Mouse (Mus musculus) ZHBTc4 (cell line): ENCODE results near the gene Lim2.
"Not testable (repeated sequence)": the region's sequence is repeated elsewhere in the genome, so short reads cannot be mapped to it uniquely, and the experiment has no call there.

Experiments
- DNase-seq: peaks from one replicate; pipeline ENCODE4 v3.0.0-alpha.2; 2011; ENCODE audit warnings: low read depth, low spot score

The Lim2 gene

DNA sequence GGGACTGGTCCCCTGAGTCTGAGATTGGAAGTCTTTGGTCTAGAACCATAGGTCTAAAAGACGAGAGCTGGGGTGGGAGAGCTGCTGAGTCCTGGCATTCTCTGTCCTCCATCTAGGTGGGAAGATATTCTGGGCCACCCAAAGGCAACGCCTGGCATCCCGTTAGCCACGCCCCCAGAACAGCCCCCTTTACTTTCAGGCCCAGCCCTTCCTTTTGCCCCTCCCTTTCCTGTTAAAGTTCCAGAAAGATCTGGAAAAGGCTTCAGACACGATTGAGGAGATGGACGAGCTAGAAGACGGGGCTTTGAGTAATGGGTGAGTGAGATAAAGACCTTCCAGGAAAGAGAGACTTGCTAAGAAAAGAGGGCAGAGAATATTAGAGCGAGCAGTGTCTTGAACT, at the start of gene Lim2:
TSS of gene Lim2 (plus strand) at position 265 of the 400 bp plus-strand sequence.
- DNase-seq = peak; percentile 80

DNA sequence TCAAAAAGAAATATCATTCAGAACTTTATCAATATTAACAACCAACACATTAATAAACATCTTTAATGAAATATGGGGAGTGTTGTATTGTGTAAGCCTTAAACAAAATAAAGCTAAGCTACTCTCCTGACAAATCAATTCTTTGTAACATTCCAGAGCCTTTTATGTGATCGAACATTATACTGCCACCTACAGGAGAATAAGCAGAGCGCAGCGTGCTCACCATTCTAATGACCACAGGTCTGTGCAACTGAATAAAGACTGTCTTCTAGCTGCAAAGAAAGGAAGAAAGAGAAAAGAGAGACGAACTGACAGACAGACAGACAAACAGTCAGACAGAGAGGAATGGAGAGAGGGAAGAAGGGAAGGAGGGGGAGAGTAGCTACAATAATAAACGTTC, 49.2 kb upstream of the Lim2 start:
- peak; percentile 76 for DNase-seq

DNA sequence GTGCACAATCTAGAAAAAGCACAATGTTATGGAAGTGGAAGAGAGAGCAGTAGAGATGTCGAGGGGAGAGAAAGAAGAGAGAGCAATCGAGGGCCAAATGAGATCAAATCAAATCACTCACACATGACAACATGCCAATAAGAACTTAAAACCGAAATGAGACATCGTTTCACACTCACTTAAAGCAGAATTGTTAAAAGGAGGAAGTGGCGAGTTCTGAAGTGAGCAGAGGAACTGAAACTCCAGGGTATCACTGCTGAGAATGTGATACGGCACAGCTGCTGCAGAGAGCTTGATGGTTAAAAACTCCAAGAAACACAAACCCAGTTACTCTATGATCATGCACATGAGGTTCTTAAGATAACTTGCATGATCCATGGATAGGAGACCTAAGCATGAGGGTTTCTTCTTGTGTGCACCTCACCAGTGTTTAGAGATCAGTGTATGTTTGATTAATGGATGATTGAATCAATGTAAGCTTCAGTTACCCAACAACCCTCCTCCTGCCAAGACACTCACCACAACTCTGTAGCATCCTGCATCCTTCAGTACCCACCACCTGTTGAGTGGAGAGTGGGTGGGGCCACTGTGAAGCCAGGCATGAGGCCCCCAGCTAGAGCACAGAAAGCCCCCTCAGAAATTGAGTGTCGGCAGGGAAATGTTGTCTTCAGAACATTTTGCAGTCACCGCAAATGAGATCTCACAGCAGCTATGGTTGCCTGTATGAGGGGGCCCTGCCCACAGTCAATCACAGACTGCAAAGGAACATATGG, 34.9 kb upstream of the Lim2 start:
- DNase-seq = no peak

DNA sequence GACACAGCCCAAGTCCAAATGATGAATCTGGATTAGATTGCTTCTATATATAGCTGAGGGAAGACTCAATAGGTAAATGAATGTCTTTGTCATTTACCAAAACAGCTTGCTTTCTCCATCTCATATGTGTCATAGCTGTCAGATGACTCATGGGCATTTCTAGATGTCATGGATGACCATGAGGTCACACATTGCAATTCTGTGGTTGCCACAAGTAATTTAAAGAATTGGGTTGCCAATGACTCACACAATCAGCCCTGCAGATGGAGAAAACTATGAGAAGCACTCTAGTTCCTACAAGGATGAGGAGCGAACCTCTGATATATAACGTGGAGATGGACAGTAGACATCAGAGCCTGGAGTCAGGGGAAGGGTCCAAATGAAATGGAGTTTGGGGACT, 28.0 kb upstream of the Lim2 start:
- no peak for DNase-seq

DNA sequence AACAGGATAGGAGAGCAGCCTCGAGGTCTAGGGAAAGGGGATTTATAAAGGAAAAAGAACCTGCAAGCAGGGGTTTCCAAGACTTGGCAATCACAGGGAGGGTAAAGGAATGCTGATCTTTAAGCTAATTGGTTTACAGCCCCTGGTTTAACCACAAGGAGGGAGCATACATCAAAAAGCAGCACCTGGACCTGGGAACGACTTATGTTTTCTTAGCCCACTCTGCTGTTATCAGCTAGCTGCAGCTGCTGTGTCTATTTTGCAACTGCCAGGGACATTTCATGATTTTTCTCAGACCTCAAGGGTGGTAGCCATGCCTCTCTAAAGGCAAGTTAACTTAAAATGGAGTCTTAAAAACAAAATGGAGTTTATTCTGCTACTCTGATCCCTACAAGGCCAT, 24.8 kb upstream of the Lim2 start:
- DNase-seq = no peak

DNA sequence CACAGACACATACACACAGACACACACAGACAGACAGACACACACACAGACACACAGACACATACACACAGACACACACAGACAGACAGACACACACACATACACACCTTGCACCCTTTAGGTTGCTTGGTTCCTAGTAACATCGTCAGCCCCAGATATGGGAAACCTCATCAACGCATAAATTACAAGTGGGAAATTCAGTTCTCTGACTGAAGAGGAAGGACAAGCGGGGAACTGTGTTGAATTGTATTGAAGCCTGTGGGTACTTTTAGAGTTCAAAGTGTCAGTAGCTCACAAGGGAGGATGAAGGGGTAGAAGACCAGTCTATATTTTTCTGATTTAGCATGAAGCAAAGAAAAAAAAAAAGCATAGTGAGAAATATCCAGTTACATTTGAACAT, 19.9 kb upstream of the Lim2 start:
- no peak for DNase-seq

DNA sequence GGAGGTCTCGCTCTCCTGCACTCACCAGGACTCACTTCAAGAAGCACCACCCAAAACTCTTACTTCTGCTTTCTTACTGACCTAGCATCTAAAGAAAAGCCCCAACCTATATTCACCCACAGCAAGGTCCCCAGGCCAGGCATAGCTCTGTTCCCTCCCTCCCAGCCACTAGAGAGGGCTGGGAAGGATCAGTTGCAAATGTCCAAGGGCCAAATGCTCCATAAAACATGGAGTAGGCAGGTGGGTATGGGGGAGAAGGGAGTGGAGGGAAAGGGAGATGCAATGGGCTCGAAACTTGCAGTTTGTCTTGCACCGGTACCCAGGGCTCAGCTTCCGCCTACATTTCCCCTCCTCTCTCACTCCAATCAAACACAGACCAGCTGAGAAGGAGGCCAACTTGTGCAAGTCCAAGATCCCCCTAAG, 19.3 kb upstream of the Lim2 start, which contains the start of gene Siglecg:
TSS of gene Siglecg (plus strand) at position 74 of the 423 bp plus-strand sequence.
- DNase-seq = no peak

DNA sequence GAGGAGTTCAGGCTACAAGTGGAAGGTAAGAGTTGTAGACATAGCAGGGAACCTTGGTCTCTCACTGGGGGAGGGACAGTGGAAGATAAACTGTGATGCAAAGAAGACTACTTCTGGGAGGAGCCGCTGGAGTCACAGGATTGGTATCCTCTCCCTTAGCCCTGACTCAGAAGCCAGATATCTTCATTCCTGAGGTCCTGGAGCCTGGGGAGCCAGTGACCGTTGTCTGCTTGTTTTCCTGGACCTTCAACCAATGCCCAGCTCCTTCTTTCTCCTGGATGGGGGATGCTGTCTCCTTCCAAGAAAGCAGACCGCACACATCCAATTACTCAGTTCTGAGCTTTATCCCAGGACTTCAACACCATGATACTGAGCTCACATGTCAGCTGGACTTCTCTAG, 18.4 kb upstream of the Lim2 start:
- DNase-seq = no peak

DNA sequence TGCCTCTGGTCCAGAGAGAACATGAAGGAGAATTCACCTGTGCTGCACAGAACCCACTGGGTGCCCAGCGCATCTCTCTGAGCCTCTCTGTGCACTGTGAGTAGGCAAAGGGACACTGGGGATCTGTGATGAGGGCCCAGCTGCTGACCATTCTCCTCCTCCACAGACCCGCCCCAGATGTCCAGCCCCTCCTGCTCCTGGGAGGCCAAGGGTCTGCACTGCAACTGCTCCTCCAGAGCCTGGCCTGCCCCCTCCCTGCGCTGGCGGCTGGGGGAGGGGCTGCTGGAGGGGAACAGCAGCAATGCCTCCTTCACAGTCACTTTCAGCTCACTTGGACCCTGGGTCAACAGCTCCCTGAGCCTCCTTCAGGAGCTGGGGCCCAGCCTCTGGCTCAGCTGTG, 15.7 kb upstream of the Lim2 start:
- not testable (repeated sequence) for DNase-seq

DNA sequence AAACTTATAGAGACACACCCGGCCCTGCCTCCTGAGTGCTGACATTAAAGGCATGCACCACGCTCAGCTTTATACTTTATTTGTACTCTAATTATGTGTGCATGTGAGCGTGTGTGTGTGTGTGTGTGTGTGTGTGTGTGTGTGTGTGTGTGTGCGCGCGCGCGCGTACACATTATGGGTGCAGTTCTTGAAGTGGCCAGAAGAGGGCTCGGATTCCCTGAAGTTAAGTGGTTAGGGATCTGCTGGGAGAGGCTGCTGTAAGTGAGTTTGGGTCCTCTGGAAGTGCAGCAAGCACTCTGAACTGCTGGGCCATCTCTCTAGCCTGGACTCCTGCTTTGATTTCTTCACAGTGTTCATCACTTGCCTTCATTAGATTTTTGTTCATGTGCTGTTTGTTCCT, 10.2 kb upstream of the Lim2 start:
- DNase-seq = peak; percentile 47

DNA sequence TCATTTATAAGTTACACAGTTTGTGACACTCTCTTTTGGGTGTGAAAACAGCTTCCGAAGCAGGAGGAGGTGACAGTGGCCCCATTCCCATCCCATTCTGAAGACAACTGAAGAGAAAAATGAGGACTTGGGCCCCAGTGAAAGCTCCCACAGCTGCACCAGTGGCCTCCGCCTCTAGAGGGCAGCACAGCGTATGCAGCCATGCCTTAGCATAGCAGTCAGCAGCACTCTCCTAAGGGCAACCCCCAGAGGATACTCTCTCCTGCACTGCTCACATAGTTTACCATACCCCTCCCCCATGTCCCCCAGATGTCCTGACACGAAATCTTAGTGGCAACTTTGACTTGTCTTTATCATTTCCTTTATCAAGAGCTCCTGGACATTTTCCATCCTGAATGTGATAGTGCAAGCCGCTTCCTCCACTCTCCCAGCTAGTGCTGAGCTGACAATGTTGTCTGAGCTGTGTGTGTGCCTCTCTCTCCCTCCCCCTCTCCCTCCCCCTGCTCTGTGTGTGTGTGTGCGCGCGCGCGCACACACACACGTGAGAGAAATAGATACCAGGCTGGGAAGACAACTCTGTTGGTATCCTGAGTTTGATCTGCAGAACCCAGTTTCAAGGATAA, 4.4 kb upstream of the Lim2 start:
- DNase-seq = peak; percentile 90

DNA sequence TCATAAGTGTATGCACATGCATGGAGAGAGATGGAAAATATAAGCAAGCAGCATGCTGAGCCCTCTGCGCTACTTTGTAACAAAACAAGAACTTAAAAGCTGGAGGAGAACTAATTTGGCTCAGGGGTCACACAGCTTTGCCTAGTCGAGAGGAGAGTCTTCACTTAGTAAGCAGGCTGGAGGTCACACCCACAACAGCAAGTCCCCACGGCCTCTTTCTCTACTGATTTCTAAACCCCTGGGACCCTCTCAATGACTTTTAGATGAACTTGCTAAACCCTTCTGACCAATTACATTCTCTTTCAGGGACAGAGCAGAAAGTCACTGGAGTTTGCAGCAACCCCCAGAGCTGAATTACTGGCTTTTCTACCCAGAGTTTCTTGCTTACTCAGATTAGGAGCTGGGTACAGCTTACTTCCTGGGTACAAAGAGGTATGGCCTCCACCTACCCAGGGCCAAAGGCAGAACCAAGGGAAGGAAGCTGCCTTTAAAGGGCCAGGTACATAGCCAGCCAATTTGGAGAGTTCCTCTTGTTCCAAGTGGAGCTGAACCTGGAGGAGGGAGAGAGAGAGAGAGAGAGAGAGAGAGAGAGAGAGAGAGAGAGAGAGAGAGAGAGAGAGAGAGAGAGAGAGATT, 3.4 kb upstream of the Lim2 start:
- no peak for DNase-seq

DNA sequence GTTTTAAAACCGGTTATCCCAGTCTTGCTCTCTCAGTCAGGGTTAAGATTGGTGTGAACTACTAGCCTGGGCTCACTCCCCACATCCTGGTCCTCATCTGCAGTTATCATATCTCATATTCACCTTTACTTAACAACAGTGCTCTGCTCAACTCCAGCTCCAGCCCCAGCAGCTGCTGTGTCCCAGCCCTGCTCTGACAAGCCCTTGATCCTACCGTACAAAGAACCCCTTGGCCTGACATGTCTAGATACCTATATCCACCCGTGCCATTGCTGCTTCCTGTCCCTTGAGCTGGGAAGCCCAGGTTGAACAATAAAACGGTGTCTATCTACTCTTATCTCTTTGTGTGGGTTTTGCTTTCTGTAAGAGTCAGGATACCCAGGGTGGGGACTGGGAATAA, 2.0 kb downstream of the Lim2 start:
- DNase-seq = no peak

DNA sequence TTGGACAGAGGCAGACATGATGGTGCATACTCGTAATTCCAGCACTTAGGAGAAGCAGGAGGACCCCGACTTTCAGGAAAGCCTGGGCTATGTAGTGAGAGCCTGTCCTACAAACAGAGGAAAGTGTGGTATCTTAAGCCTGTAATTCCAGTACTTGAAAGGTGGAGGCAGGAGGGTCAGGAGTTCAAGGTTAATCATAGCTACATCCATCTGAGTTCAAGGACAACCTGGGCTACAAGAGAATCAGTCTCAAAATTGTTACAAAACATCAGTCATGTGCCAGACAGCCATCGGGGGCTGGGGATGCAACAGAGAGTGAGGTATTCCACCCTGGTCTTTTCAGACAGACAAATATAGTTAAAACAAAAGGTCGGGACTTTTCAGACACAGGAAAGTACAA, 5.4 kb downstream of the Lim2 start:
- DNase-seq = peak; percentile 28

DNA sequence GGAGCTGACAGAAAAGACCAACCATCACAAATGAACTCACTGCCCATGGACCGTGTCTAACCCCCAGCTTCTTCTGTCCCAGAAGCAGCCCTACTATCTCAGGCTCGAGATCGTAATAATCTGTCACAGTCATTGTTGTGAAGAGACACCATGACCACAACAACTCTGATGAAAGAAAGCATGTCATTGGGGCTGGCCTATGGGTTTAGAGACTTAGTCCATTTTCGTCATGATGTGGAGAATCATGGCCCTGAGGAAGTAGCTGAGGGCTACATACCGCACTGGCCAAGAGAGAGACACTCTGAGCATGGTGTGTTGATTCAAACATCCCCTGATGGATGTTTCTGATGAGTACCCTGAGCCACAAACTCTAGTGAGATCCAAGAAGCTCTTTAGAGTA, 7.2 kb downstream of the Lim2 start:
- DNase-seq = no peak

DNA sequence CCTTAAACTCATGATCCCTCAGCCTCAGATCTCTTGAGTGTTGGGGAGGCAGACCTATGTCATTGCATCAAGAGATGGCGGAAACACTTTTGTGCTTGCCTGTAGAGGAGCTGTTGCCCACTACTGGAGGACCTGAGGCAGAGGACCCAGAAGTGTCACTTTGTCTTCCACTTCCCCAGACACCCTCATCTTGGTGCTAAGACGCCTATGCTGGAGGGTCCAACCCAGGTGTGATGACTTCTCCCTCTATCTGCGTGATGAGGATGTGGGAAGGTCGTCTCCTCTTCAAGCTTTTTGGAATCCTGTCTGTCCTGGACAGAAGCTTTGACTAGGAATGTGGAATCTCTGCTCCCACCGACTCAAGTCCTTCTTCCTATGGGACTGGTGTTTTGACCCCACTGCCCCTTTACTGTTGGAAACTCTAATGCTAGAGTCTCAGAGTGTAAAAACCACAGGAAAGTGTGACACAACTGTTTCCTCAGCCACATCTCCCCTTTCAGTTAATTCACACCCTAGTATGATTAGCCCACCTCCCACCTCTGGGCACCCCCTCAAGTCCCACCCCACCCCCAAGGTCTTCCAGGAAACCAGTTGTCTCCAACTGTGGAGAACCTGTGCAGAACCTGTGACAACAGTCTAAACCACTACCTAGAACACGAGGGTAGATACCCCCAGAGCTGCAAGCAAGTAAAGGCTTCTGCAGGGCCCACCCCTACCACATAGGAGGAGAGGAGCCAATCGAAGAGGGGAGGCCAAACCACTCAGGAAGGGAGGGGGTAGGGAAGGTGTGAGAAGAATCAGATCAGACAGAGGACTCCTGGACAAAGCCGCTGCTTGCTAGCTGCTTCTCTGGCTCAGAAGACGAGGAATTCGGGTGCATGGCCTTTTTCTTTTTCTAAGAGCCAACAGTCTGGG, 9.1 kb downstream of the Lim2 start, which contains the start of gene Nkg7:
TSS of gene Nkg7 (plus strand) at position 733 of the 915 bp plus-strand sequence.
- no peak for DNase-seq

DNA sequence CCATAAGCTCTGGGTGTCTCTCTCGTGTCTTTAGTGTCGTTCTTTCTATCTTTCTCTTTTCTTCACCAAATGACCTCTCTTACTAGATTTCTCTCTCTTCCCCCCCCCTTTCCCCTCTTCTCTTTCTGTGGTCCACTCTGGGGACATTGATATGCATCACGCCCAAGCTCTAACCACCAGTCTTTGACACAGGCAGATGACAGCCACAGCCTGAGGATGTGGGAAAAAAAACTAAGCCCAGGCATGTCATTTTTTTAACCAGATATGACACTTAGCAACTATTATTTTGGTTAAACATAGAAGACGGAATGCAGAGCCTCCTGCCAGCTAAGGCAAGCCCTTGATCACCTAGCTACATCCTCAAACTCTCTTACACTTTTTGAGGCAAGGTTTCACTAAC, 11.1 kb downstream of the Lim2 start:
- DNase-seq = no peak

DNA sequence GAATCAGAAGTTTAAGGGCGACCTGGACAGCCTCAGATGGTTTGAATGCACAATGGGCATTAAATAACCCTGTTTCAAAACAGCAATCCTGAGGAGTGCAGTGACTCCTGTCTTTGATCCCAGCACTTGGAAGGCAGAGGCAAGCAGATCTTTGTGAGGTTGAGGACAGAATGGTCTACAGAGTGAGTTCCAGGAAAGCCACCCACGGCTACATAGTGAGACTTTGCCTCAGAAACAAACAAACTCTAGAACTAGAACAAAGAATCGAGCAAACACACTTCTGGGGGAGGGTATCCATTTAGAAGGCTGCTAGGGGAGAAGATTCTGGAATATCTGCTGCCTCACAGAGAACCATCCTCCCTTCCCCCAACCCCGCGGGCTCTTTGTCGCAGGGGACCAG, 13.0 kb downstream of the Lim2 start, which contains the start of gene Cldnd2:
TSS of gene Cldnd2 (plus strand) at position 301 of the 400 bp plus-strand sequence.
- DNase-seq = no peak

DNA sequence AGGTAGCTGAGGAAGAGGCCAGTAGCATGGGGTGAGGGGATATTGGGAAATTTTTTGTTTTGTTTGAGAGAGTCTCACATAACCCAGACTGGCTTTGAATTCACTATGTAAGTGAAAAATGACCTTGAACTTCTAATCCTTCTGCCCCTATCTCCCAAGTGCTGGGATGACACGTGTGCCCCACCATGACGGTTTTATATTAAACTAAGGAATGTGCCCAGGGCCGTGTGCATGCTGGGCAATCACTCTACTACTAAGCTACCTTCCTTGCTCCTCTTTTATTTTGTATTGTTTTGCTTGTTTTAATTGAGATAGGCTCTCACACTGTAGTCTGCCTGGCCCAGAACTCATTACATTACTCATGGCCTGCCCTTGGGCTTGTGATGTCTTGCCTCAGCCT, 13.6 kb downstream of the Lim2 start:
- DNase-seq = no peak

DNA sequence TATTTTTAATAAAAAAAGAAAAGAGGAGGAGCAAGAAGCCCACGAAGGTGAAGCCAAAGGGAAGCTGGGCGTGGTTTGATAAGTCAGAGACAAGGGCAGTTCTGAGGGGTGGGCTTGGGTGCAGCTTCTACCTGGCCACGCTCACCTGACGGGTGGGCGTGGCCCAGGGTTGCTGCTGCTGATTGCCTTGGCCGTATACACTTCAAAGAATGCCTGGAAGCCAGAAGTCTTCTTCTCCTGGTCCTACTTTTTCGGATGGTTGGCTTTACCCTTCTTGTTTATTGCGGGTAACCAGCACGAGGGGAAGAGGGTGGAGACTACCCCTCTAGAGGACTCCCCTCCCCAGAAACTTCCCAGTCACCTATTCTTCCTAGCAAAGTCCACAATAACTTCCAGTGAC, 15.2 kb downstream of the Lim2 start:
- DNase-seq = no peak

DNA sequence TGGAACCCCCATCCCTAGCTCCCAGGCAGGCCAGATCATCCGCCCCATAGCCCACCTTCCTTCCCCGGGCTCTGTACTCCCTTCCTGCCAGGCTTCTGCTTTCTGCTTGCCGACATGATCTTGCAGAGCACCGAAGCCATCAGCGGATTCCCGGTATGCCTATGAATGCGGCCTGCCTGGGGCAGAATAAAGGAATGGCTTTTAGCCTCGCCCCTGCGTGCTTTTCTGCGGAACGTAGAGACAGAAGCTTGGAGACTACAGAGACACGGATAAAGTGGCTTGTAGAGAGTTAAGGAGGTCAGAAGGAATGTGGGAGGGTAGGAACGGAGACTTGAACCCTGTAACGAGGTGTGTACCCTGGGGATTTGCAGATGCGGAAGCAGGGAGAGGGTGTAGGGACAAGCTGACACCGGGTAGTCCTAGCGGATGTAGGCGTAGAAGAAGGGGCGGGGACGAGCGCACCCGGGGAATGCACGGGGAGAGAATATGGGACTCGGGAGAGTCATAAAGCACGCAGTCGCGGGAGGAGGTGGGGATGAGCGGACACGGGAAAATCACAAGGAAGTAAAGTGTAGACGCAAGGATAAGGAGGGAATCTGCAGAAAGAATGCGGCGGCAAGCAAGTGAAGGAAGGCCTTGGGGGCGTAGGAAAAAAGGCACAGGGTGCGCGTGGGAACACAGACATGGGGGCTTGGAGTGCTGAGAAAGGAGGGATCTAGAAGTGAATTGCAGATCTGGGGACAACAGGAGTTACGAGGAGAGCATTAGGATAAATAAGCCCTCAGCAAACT, 15.9 kb downstream of the Lim2 start:
- DNase-seq = peak; percentile 82
